Mouse (Mus musculus) gastrocnemius, postnatal 25 days (tissue): ENCODE results near the gene Ctnna2. TPM values are rescaled to one million over a fixed set of nuclear protein-coding genes. Genes with fewer than 3 reads are reported as not detected.

Source experiments
- DNase-seq: peaks from one replicate; pipeline ENCODE4 v3.0.0; 2022
- total RNA-seq, 2 experiments: library from RNA; stranded (reverse); gene quantifications; 1 replicate in 1 of 2; 2 replicates in 1 of 2; pipeline ENCODE4 v1.2.3; 2021

Ctnna2 gene
- total RNA-seq, 2 experiments from 2014 or later, result not detected

- DNase-seq, result no peak
Observed at GRCm38 (mm10) chr6:77580926-77581325, 398.6 kb downstream of the Ctnna2 start.

DNA sequence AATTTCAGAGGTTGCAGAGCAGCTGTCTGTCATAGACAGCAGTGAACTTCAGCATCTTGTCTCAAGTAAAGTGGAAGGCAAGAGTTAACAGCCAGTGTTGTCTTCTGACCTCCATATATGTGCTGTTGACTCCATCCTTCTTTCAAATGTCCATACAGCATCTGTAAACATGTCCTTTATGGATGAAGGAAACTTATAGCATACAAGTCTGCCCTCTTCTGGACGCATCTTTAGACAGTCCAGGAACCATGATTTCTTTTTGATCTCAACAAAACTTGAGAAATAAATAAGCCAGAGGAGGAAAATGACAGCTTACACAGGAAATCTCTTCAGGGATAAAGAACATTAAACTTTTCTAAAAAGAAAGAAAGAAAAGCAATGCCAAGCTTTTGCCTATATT, 400.9 kb downstream of the Ctnna2 start:
- DNase-seq, result no peak

DNA sequence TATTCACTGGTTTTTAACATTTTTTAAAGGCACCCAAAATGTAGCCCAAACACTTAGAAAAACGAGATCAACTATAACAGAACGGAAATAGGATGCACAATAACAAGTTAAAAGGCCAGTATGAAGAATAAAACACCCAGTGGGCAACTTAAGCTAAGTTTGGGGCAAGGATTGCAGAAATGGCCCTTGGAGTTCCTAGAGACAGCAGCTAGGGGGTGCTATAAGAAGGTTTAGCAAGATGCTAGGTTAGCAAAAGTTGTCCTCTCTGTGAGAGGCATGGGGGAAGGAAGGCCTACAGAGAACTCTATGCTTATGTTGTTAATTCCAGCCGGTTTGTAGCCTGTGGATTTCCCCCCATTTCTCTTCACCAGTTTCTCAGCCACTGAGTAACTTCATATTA, 401.9 kb downstream of the Ctnna2 start:
- DNase-seq, result no peak

DNA sequence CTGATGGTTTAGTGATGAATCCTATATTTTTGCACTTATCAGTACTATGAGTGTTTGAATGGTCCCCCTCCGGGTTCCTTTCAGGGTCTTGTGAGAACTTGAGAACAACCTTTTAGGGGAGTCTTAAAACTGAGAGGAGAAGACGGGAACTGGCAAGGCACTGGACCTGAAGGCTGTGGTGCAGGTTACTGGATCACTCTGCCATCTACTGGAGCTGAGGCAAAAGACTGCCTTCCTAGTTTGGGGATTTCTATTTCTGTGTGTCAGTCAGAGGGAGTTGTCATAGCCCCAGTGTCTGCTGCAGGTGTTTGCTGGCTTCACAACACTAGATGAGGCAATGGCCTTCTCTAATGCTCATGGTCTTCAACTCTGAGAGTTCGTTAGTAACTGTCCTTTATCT, 406.9 kb downstream of the Ctnna2 start:
- DNase-seq, result no peak

GRCm38 (mm10) chr6:77569851-77570250, 409.6 kb downstream of the Ctnna2 start:
- no peak for DNase-seq

DNA sequence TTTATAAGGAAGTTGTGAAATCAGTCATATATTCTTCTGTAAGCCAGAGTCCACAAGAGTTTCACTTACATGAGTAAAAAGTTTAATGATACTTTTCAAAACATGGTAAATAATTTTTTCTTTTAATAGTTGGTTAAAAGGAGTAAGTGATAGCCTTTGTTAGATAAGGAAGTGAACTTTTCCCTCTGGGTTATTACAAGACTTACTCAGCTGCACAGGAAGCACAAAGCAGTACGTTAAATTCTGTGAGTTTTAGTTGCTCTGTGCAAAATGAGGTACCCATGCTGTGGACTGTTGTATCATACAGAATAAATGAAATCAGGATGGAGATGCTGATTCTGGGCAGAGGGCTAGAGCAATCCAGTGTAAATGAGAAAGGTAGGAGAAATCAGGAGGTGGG, 423.3 kb downstream of the Ctnna2 start:
- DNase-seq, result no peak

- no peak for DNase-seq
Observed at GRCm38 (mm10) chr6:77537055-77537807, 442.3 kb downstream of the Ctnna2 start.

GRCm38 (mm10) chr6:77527636-77528035, 451.9 kb downstream of the Ctnna2 start:
- DNase-seq, result no peak

- DNase-seq, result no peak
Observed at GRCm38 (mm10) chr6:77521836-77522235, 457.7 kb downstream of the Ctnna2 start.

DNA sequence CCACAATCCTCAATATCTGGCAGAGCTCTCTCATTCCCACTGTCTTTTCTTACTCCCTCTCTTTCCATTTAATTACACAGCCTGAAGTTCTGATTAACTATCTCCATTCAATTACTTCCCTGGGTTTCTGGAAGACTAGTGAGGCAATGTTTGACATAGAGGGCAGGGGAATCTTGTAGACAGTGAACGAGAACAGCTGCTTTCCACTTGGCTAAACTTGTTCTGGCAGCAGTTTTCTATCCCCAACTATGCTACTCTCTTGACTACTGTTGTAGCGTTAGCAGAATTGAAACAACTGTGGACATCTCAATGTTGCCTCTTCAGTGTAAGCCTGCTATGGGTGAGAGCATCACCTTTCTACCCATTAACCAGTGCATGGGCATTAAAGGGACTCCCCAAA, 463.0 kb downstream of the Ctnna2 start:
- DNase-seq, result no peak

DNA sequence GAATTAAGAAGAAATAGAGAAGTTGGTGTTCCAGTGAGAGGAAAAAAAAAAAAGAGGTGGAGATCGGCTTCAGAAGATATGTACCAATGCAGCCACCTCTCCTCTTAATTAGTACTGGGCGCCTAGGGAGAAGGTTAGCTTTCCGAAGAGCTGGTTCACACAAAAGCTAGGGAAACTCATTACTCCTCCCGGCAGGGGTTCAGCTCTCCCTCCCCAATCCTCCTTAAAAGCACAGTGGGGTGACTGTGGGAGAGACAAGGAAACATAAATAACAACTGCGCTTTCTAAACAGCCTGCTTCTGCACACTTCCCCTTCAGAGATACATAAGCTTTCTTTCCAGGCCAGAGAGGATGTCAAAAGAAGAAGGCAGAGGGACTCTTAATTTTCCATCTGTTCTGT, 467.7 kb downstream of the Ctnna2 start:
- DNase-seq, result no peak

GRCm38 (mm10) chr6:77491721-77492120, 487.8 kb downstream of the Ctnna2 start:
- DNase-seq, result no peak

DNA sequence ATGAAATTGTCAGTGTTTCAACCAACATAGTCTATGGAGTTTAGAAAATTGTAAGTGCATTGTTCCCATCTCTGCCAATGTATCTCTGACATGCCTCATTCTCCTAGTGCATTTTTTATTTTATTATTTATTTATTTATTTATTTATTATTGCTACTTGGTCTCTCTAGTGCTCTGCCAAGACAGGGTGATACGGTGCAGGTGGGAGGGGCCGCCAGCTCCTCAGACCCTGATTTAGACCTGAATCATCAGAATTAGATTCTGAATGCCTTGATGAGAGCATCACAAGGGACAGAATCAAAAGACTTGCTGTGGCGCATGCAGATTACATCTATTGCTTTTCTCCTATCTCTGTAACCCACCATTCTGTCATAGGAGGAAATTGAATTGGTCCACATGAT, 492.8 kb downstream of the Ctnna2 start:
- no peak for DNase-seq

- DNase-seq, result no peak
Observed at GRCm38 (mm10) chr6:77482081-77482480, 497.4 kb downstream of the Ctnna2 start.

GRCm38 (mm10) chr6:77475354-77475753, 504.1 kb downstream of the Ctnna2 start:
- peak; percentile 46 for DNase-seq

- DNase-seq, result no peak
Observed at GRCm38 (mm10) chr6:77473256-77473655, 506.2 kb downstream of the Ctnna2 start.

GRCm38 (mm10) chr6:77468058-77468457, 511.4 kb downstream of the Ctnna2 start:
- no peak for DNase-seq

GRCm38 (mm10) chr6:77462737-77463136, 516.8 kb downstream of the Ctnna2 start:
- DNase-seq, result no peak

GRCm38 (mm10) chr6:77457919-77458318, 521.6 kb downstream of the Ctnna2 start:
- no peak for DNase-seq

DNA sequence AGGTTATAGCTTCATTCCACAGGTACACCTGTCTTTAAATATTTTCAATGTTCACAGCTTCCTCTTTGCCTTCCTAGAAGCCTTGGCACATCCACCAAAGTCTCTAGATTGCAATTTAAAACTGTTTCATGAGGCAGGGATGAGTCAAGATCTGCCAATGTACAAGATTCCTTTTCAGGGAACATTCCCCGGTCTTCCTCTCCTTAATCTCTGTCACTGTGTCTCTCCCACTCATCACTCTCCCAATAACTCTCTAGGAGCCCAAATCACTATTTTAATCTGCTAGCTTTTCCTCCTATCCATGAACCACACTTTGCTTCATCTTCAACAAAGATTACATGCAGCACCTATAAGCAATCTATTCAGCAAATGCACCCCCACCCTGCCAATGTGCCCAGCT, 532.6 kb downstream of the Ctnna2 start:
- DNase-seq, result no peak

DNA sequence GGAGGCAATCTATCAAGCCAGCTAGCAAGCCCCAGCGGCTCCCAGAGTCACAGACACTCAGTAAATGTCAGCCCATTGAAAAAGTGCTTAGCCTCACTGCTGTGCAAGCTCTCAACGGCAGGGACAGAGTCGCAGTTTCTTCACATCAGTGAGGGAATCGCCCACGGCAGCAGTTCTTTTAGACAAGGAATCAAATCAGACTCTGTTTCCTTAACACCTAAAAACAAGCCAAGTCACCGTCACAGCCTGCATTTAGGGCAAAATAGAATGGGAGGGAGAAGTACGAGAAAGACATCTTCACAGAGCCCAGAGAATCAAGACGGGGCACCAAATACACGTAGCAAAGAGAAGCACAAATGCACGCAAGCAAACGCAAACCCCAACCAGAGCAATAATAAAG, 535.6 kb downstream of the Ctnna2 start:
- no peak for DNase-seq

GRCm38 (mm10) chr6:77441051-77441450, 538.4 kb downstream of the Ctnna2 start:
- DNase-seq, result no peak

GRCm38 (mm10) chr6:77430381-77430780, 549.1 kb downstream of the Ctnna2 start:
- DNase-seq, result no peak

DNA sequence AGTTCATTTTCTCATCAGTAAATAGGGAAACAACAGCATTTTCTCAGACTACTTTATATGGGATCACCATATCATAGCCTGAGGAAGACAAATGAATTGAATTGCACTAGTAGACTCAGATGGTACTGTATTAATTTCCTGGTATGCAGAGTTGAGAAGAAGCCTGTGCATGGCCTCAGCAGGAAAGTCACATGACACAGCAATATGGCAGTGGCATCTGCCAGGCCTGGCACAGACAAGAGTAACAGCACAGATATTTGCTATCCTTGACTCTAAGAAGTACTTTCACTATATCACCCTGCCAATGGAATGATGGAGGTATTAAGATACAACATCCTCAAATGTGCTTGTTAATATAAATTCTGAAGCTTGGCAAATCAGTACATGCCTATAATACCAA, 553.8 kb downstream of the Ctnna2 start:
- no peak for DNase-seq

- no peak for DNase-seq
Observed at GRCm38 (mm10) chr6:77424826-77425225, 554.7 kb downstream of the Ctnna2 start.
